13 mouse cellular contexts compared by ENCODE assay signal in the genomic region with DNA sequence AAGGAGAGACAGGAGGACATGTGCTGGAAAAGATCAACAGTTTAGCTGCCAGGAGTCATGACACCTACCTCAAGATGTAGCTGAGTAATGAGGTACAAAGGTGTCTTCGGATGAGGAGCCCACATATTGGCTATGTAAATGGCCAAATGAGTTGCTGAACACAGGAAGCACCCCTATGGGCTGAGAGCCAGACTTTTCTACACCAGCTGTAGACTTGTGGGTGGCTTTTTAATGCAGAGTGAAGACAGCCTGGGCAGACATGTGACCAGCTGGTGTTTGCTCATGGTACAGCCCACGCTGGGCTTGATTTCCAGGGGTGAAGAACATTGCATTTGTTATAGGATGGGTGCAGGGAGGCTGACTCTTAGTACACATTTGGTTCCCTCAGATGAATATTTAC. TPM values are rescaled to one million over a fixed set of nuclear protein-coding genes. Genes with fewer than 3 reads are reported as not detected.
DNase-seq lines count a peak whose midpoint lies in the region; ATAC-seq and TF ChIP-seq lines count a peak whose summit lies in the region.
"Had no signal": no experiment of that assay in that cellular context is flagged by ENCODE, and none has a peak within 500 bp of the region (broad histone marks: within the 10 kb centered on the region; RNA-seq: fewer than 3 reads in every experiment).

No protein-coding gene starts in this region.

- H3K4me3 ChIP-seq in myocyte = no peak overlapping the region
- H3K4me3 ChIP-seq: heart, embryonic 15.5 days; hindbrain, embryonic 12.5 days; liver, embryonic 13.5 days had no signal

- H3K4me2 ChIP-seq in myocyte (ENCODE audit: low read depth) = no peak overlapping the region
- H3K4me2 ChIP-seq: heart, embryonic 15.5 days; hindbrain, embryonic 12.5 days; liver, embryonic 13.5 days had no signal

- H3ac ChIP-seq in myocyte (ENCODE audit: control insufficient read depth, insufficient read length) = no peak overlapping the region

- peak; percentile 98 for ATAC-seq in frontal cortex, adult (ENCODE audit: low TSS enrichment)

- peak; percentile 82 to 93 for DNase-seq in frontal cortex, postnatal 36 days (ENCODE audit: low spot score in 2 of 2)
- DNase-seq in layer of hippocampus, postnatal 36 days = peak; percentile 82 to 83
- DNase-seq in gastrocnemius, postnatal 25 days = no peak
- DNase-seq in adrenal gland, adult 2 months = no peak
- DNase-seq in urinary bladder, postnatal 14 days (ENCODE audit: low spot score) = no peak
- DNase-seq: gastrocnemius, postnatal 36 days; kidney, adult 18-20 months; liver, embryonic 13.5 days had no signal

- no peaks in the 10 kb centered on the region for H3K79me2 ChIP-seq in myocyte (ENCODE audit: control insufficient read depth, insufficient read depth)

- no peaks in the 10 kb centered on the region for H3K27me3 ChIP-seq in myocyte (ENCODE audit: control insufficient read depth, insufficient read depth, insufficient read length)
- H3K27me3 ChIP-seq: CH12.LX; heart, embryonic 15.5 days; hindbrain, embryonic 12.5 days; liver, embryonic 13.5 days had no signal

- no peaks in the 10 kb centered on the region for H3K36me3 ChIP-seq in myocyte (ENCODE audit: control insufficient read depth, insufficient read depth)
- H3K36me3 ChIP-seq: heart, embryonic 15.5 days; hindbrain, embryonic 12.5 days; liver, embryonic 13.5 days had no signal

- TF ChIP-seq POLR2A in myocyte (IDR thresholded peaks at IDR 0.05; ENCODE audit: insufficient read length, low read depth) = no peak

TF ChIP-seq in myocyte, 11 proteins besides CTCF, POLR2A, EP300 and RAD21:
- peak; percentile 26 for TF ChIP-seq USF1 (IDR thresholded peaks at IDR 0.05; ENCODE audit: low read depth)
- TF ChIP-seq MAX (IDR thresholded peaks at IDR 0.05; ENCODE audit: low read depth) = no peak
- TF ChIP-seq MYOD1 (IDR thresholded peaks at IDR 0.05; ENCODE audit: control insufficient read depth in 1 of 3, insufficient read length in 2 of 3, low read depth in 2 of 3) = peak in 1 of 3 experiments; percentile 4
- no peak for TF ChIP-seq TCF3 (IDR thresholded peaks at IDR 0.05; ENCODE audit: insufficient read length, low read depth)
TF ChIP-seq in myocyte: peak in this region for 2.

RNA-seq across cellular contexts. Expression of a gene that starts 43.3 kb away (rescaled TPM):
- 10 to 100 TPM; 38.2 to 43.0 TPM for total RNA-seq in layer of hippocampus, postnatal 36 days (2021)
- polyA plus RNA-seq in myocyte (2012; fragmentation: generic; extraction: Trizol) = under 0.01 TPM
- total RNA-seq in gastrocnemius, postnatal 25 days (2021) = not detected
- total RNA-seq in adrenal gland, adult 2 months (2021) = not detected
- 0.01 TPM in 1 of 2 replicates, not detected in the other for polyA plus RNA-seq in adrenal gland, adult 2 months (2012; rRNA removed)
- total RNA-seq: gastrocnemius, postnatal 36 days had no signal
- polyA plus RNA-seq: heart, embryonic 15.5 days had no signal

Comparison
In these comparisons a context has a peak if more than half of its experiments do, and no peak if none do; other contexts are left out.
1. DNase-seq: peak in frontal cortex, postnatal 36 days (2 of 2) and layer of hippocampus, postnatal 36 days (2 of 2); none in gastrocnemius, postnatal 25 days (single experiment), adrenal gland, adult 2 months (single experiment) and urinary bladder, postnatal 14 days (single experiment).
2. RNA of a gene that starts 43.3 kb away (total RNA-seq): 38.2 to 43.0 TPM in layer of hippocampus, postnatal 36 days; not detected in gastrocnemius, postnatal 25 days and not detected in adrenal gland, adult 2 months; every median in the first group is over 10 times any median in the second.